Mouse (Mus musculus) splenic B cell, adult 2 months (primary cell): Measurements from ENCODE around the gene Nfic.

Experiments used
- DNase-seq: peaks from one replicate; pipeline ENCODE4 v3.0.0-alpha.2; 2011; ENCODE audit warnings: low read depth, low spot score
- H3K27me3 ChIP-seq: 2 replicates; pipeline ENCODE4 v1.6.1; 2012; ENCODE audit warnings: mild to moderate bottlenecking, low read length, moderate library complexity, mixed read lengths; ENCODE audit not compliant: control insufficient read depth, poor library complexity, insufficient read depth, severe bottlenecking
- H3K36me3 ChIP-seq: 2 replicates; pipeline ENCODE4 v1.6.1; 2012; ENCODE audit warnings: mild to moderate bottlenecking, low read length, moderate library complexity, mixed read lengths; ENCODE audit not compliant: control insufficient read depth, poor library complexity, insufficient read depth, severe bottlenecking

Nfic gene

GRCm38 (mm10) chr10:81379809-81380378 is 75.5 kb downstream of the Nfic start:
- DNase-seq, result no peak
- Histone ChIP-seq H3K36me3 (0 out of 2 replicates have a peak, but pooled peaks cover 2% of the 10 kb centered on the region), H3K27me3 (no peaks in the 10 kb centered on the region)

GRCm38 (mm10) chr10:81379183-81379553 is 76.3 kb downstream of the Nfic start:
- DNase-seq, result no peak
- Histone ChIP-seq H3K36me3 (0 out of 2 replicates have a peak, but pooled peaks cover 2% of the 10 kb centered on the region), H3K27me3 (no peaks in the 10 kb centered on the region)

GRCm38 (mm10) chr10:81378553-81379182 is 76.8 kb downstream of the Nfic start:
- peak; percentile 100 for DNase-seq
- H3K27me3 ChIP-seq, result no peaks in the 10 kb centered on the region
- 0 out of 2 replicates have a peak, but pooled peaks cover 2% of the 10 kb centered on the region for H3K36me3 ChIP-seq

- no peak for DNase-seq
- H3K27me3 ChIP-seq, result no peaks in the 10 kb centered on the region
These were observed 77.5 kb downstream of the Nfic start, which contains the start of gene Fzr1 for GRCm38 (mm10) chr10:81377793-81378552. TSS of gene Fzr1 (minus strand) at chr10:81378516.

GRCm38 (mm10) chr10:81377362-81377664 is 78.1 kb downstream of the Nfic start:
- no peaks in the 10 kb centered on the region for H3K27me3 ChIP-seq
- no peak for DNase-seq
- H3K36me3 ChIP-seq, result 0 out of 2 replicates have a peak, but pooled peaks cover 2% of the 10 kb centered on the region

More at GRCm38 (mm10) chr10:81377793-81378552, 77.5 kb downstream of the Nfic start, which contains the start of gene Fzr1:
- H3K36me3 ChIP-seq, result 0 out of 2 replicates have a peak, but pooled peaks cover 2% of the 10 kb centered on the region

GRCm38 (mm10) chr10:81376561-81377361 is 78.7 kb downstream of the Nfic start:
- Histone ChIP-seq H3K27me3 (no peaks in the 10 kb centered on the region), H3K36me3 (0 out of 2 replicates have a peak, but pooled peaks cover 2% of the 10 kb centered on the region)
- DNase-seq, result no peak

GRCm38 (mm10) chr10:81375322-81375721 is 80.1 kb downstream of the Nfic start:
- H3K27me3 ChIP-seq, result no peaks in the 10 kb centered on the region
- H3K36me3 ChIP-seq, result peaks cover 2% of the 10 kb centered on the region; the same call in 1 of the 2 replicates

GRCm38 (mm10) chr10:81367207-81367495 is 88.3 kb downstream of the Nfic start:
- no peak for DNase-seq

More at GRCm38 (mm10) chr10:81375322-81375721, 80.1 kb downstream of the Nfic start:
- no peak for DNase-seq

GRCm38 (mm10) chr10:81366477-81367206 is 88.8 kb downstream of the Nfic start:
- peaks cover 7% of the 10 kb centered on the region for H3K36me3 ChIP-seq
- DNase-seq, result no peak

More at GRCm38 (mm10) chr10:81367207-81367495, 88.3 kb downstream of the Nfic start:
- Histone ChIP-seq H3K27me3 (no peaks in the 10 kb centered on the region), H3K36me3 (peaks cover 7% of the 10 kb centered on the region)

GRCm38 (mm10) chr10:81365672-81366476 is 89.6 kb downstream of the Nfic start, which contains the start of gene 4930404N11Rik:
TSS of gene 4930404N11Rik (minus strand) at chr10:81365816.
- Histone ChIP-seq H3K27me3 (no peaks in the 10 kb centered on the region), H3K36me3 (peaks cover 7% of the 10 kb centered on the region)
- no peak for DNase-seq

More at GRCm38 (mm10) chr10:81366477-81367206, 88.8 kb downstream of the Nfic start:
- no peaks in the 10 kb centered on the region for H3K27me3 ChIP-seq

- H3K27me3 ChIP-seq, result no peaks in the 10 kb centered on the region
- peaks cover 7% of the 10 kb centered on the region for H3K36me3 ChIP-seq
- DNase-seq, result no peak
These were observed 90.4 kb downstream of the Nfic start for GRCm38 (mm10) chr10:81365073-81365472.

- no peak for DNase-seq
- H3K27me3 ChIP-seq, result no peaks in the 10 kb centered on the region
- peaks cover 7% of the 10 kb centered on the region for H3K36me3 ChIP-seq
These were observed 90.8 kb downstream of the Nfic start for GRCm38 (mm10) chr10:81364666-81365065.
